In genomic region chr16:17891567-17891959, GRCm38 (mm10) we compare ENCODE assay signal across 8 mouse cellular contexts. TPM values are rescaled to one million over a fixed set of nuclear protein-coding genes. Genes with fewer than 3 reads are reported as not detected.
DNase-seq lines count a peak whose midpoint lies in the region; ATAC-seq lines count a peak whose summit lies in the region.

Gene Gm20518 (minus strand): TSS chr16:17891671.

- peak within 1 kb of the TSS; percentile 99 for H3K9ac ChIP-seq in hindbrain, embryonic 11.5 days (ENCODE audit: low read depth, low read length)

- peak within 1 kb of the TSS; percentile 91 for H3K27ac ChIP-seq in hindbrain, embryonic 11.5 days (ENCODE audit: low read depth, low read length)

- H3K4me2 ChIP-seq in hindbrain, embryonic 11.5 days (replicated peaks; ENCODE audit: low read depth, low read length), result peak within 1 kb of the TSS; percentile 80

- WGBS in hindbrain, embryonic 11.5 days, result under 1% methylated on average over 37 of the region's 38 CpGs

- peaks cover 14% of the 10 kb centered on the region; the same call in 1 of the 2 replicates for H3K4me1 ChIP-seq in hindbrain, embryonic 11.5 days (replicated peaks; ENCODE audit: control insufficient read depth, insufficient read depth, low read length)

- no peaks in the 10 kb centered on the region for H3K36me3 ChIP-seq in hindbrain, embryonic 11.5 days (ENCODE audit: control insufficient read depth, insufficient read depth, low read length)

- H3K27me3 ChIP-seq in hindbrain, embryonic 11.5 days (ENCODE audit: control insufficient read depth, insufficient read depth, low read length), result no peaks in the 10 kb centered on the region

- peak within 1 kb of the TSS; percentile 98 for H3K4me3 ChIP-seq in hindbrain, embryonic 11.5 days (ENCODE audit: low read depth, low read length)

- peak; percentile 92 for ATAC-seq in frontal cortex, adult (ENCODE audit: low TSS enrichment)
- ATAC-seq in hindbrain, embryonic 11.5 days (ENCODE audit: low FRiP score), result peak; percentile 97

- H3K9me3 ChIP-seq in hindbrain, embryonic 11.5 days (ENCODE audit: control insufficient read depth, low read length), result no peaks in the 10 kb centered on the region

- DNase-seq in MEL-GATA-1-ER (ENCODE audit: extremely low read depth, low read depth), result peak; percentile 78
- peak; percentile 100 for DNase-seq in cerebellum, adult 8-10 months
- peak; percentile 100 for DNase-seq in hindbrain, embryonic 11.5 days (ENCODE audit: low spot score)
- DNase-seq in layer of hippocampus, postnatal 10 days (ENCODE audit: low spot score in 2 of 2), result peak; percentile 99
- peak; percentile 99 for DNase-seq in lung, postnatal 10 days
- DNase-seq in ovary, postnatal 36 days (ENCODE audit: low spot score), result peak; percentile 99
- DNase-seq in thymus, postnatal 25 days, result peak; percentile 100

RNA-seq across cellular contexts. Expression of gene Gm20518, which starts in this region (rescaled TPM):
- polyA plus RNA-seq in hindbrain, embryonic 11.5 days (2014; fragmentation: Nextera tagmentation; extraction: Ambion mirVana), result 0.15 and 0.29 TPM in 2 replicates
- total RNA-seq in layer of hippocampus, postnatal 10 days (2021), result 1 to 10 TPM; 1.3 to 1.7 TPM

Comparison
In these comparisons a context has a peak if more than half of its experiments do, and no peak if none do; other contexts are left out.
1. Peak in every context shown above with its lines: DNase-seq, ATAC-seq, H3K4me3 ChIP-seq and H3K27ac ChIP-seq.
2. Peak in DNase-seq, ATAC-seq, H3K4me3 ChIP-seq, H3K27ac ChIP-seq, H3K9ac ChIP-seq and H3K4me2 ChIP-seq in hindbrain, embryonic 11.5 days; RNA of the gene not detected or under 1 TPM.